Comparison of ENCODE assay signal across 8 mouse cellular contexts in the genomic region with DNA sequence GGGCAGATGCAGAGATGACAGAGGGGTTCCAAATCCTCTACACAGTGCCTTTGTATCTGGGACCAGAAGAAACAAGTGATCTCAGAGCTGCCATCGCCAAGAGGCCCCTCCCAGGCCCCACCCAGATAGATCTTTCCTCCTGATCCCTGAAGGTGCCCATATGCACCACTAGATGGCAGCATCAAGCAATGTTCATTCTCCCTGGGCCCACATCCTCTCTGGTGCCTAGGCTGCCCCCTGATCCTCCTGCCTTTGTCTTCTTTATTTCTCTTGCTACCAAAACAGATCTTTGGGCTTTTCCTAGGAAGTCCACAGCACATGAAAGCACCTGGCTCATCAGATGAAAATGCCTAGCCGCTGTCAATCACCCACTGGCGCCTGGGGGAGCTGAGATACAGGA. TPM values are rescaled to one million over a fixed set of nuclear protein-coding genes. Genes with fewer than 3 reads are reported as not detected.
DNase-seq lines count a peak whose midpoint lies in the region; ATAC-seq and TF ChIP-seq lines count a peak whose summit lies in the region.

No protein-coding gene starts in this region.

- H3K27ac ChIP-seq in testis, adult 2 months (ENCODE audit: control insufficient read depth, insufficient read depth, low read depth, low read length) = no peak overlapping the region
- no peak overlapping the region; the same call in 1 of the 2 replicates for H3K27ac ChIP-seq in cortical plate, adult 2 months (ENCODE audit: insufficient read depth, low read length)

- no peak for TF ChIP-seq POLR2A in testis, adult 2 months (IDR thresholded peaks at IDR 0.05; ENCODE audit: control insufficient read depth, low read depth, low read length)
- no peak for TF ChIP-seq POLR2A in cortical plate, adult 2 months (IDR thresholded peaks at IDR 0.05; ENCODE audit: extremely low read depth, insufficient read depth, low read length)

- no peaks in the 10 kb centered on the region for H3K27me3 ChIP-seq in testis, adult 2 months (ENCODE audit: control insufficient read depth, insufficient read depth, low read length)
- H3K27me3 ChIP-seq in megakaryocyte, embryonic 14.5 days (replicated peaks) = peaks cover 79% of the 10 kb centered on the region

- H3K4me1 ChIP-seq in testis, adult 2 months (ENCODE audit: control insufficient read depth, insufficient read depth, low read length) = no peaks in the 10 kb centered on the region
- peaks cover 7% of the 10 kb centered on the region for H3K4me1 ChIP-seq in cortical plate, adult 2 months (ENCODE audit: control insufficient read depth, insufficient read depth, low read length)
- H3K4me1 ChIP-seq in megakaryocyte, embryonic 14.5 days = peaks cover 14% of the 10 kb centered on the region

- intact Hi-C loops in gastrocnemius, postnatal 14 days (cut with DNase I; ENCODE audit: low total_unique reads) = loop anchor here (5.0 kb wide), 1 partner anchor 166 kb away; no protein-coding TSS in a partner anchor
- intact Hi-C loops in left cerebral cortex, postnatal 10 days (cut with DNase I) = loop anchor here (1.0 to 5.0 kb wide), 2 partner anchors 41 to 251 kb away; a partner anchor contains a TSS

- peak; percentile 82 for ATAC-seq in inflammation-experienced regulatory T-cells, adult 6 months

- H3K4me3 ChIP-seq in testis, adult 2 months (ENCODE audit: control insufficient read depth, low read depth, low read length) = no peak overlapping the region
- H3K4me3 ChIP-seq in cortical plate, adult 2 months (ENCODE audit: insufficient read depth, low read length) = no peak overlapping the region
- peak overlapping the region; percentile 14 for H3K4me3 ChIP-seq in megakaryocyte, embryonic 14.5 days (replicated peaks)

- no peak for DNase-seq in testis, postnatal 14 days (ENCODE audit: low spot score)
- DNase-seq in gastrocnemius, postnatal 14 days = peak; percentile 68
- DNase-seq in left cerebral cortex, postnatal 10 days (ENCODE audit: extremely low spot score in 1 of 2, low spot score in 2 of 2) = peak; percentile 71 to 79
- peak; percentile 86 to 88 for DNase-seq in right cerebral cortex, postnatal 10 days (ENCODE audit: low spot score in 2 of 2)

- no peaks in the 10 kb centered on the region for H3K9me3 ChIP-seq in megakaryocyte, embryonic 14.5 days

- peak; percentile 76; the same call in 1 of the 2 replicates for TF ChIP-seq CTCF in testis, adult 2 months (IDR thresholded peaks at IDR 0.05; ENCODE audit: control insufficient read depth, insufficient read depth, insufficient replicate concordance, low read depth, low read length)
- peak; percentile 91 for TF ChIP-seq CTCF in cortical plate, adult 2 months (IDR thresholded peaks at IDR 0.05; ENCODE audit: extremely low read depth, insufficient read depth, low read length)

- no peaks in the 10 kb centered on the region for H3K36me3 ChIP-seq in testis, adult 2 months (ENCODE audit: control insufficient read depth, insufficient read depth, low read length)
- no peaks in the 10 kb centered on the region for H3K36me3 ChIP-seq in megakaryocyte, embryonic 14.5 days (replicated peaks; ENCODE audit: low read length)

RNA-seq across cellular contexts. Expression of a gene that starts 9.7 kb away (rescaled TPM):
- polyA plus RNA-seq in testis, adult 2 months (2012; rRNA removed) = 0.55 and 0.59 TPM in 2 replicates
- polyA plus RNA-seq in cortical plate, adult 2 months (2012; rRNA removed) = 1.1 and 1.3 TPM in 2 replicates
- total RNA-seq in gastrocnemius, postnatal 14 days (2021) = 1 to 10 TPM; 2.7 to 2.9 TPM
- 1 to 10 TPM in 2 of 3 experiments, under 1 TPM in 1; 0.10 to 1.5 (median 1.2) TPM for polyA plus RNA-seq in inflammation-experienced regulatory T-cells, adult 6 months (2017; shearing (Covaris generic))
- total RNA-seq in left cerebral cortex, postnatal 10 days (2021) = 1 to 10 TPM; 1.0 to 1.3 TPM
- polyA plus RNA-seq in megakaryocyte, embryonic 14.5 days (2012; ENCODE audit: insufficient read depth, low replicate concordance) = not detected in 2 replicates

RNA-seq across cellular contexts. Expression of a gene that starts 24.8 kb away (rescaled TPM):
- 40.5 and 43.2 TPM in 2 replicates for polyA plus RNA-seq in testis, adult 2 months (2012; rRNA removed)
- 31.6 and 33.8 TPM in 2 replicates for polyA plus RNA-seq in cortical plate, adult 2 months (2012; rRNA removed)
- total RNA-seq in gastrocnemius, postnatal 14 days (2021) = 100 to 1,000 TPM; 133 to 139 TPM
- polyA plus RNA-seq in inflammation-experienced regulatory T-cells, adult 6 months (2017; shearing (Covaris generic)) = 1 to 10 TPM; 4.3 to 6.7 (median 5.3) TPM
- total RNA-seq in left cerebral cortex, postnatal 10 days (2021) = 10 to 100 TPM; 29.9 to 30.9 TPM
- 4.3 and 10.8 TPM in 2 replicates for polyA plus RNA-seq in megakaryocyte, embryonic 14.5 days (2012; ENCODE audit: insufficient read depth, low replicate concordance)

RNA-seq across cellular contexts. Expression of a gene that starts 45.6 kb away (rescaled TPM):
- not detected in 2 replicates for polyA plus RNA-seq in testis, adult 2 months (2012; rRNA removed)
- not detected in 2 replicates for polyA plus RNA-seq in cortical plate, adult 2 months (2012; rRNA removed)
- total RNA-seq in gastrocnemius, postnatal 14 days (2021) = not detected
- polyA plus RNA-seq in inflammation-experienced regulatory T-cells, adult 6 months (2017; shearing (Covaris generic)) = 1 to 10 TPM; 1.6 to 1.7 (median 1.7) TPM
- total RNA-seq in left cerebral cortex, postnatal 10 days (2021) = not detected
- not detected in 2 replicates for polyA plus RNA-seq in megakaryocyte, embryonic 14.5 days (2012; ENCODE audit: insufficient read depth, low replicate concordance)
